Mouse (Mus musculus) spleen, postnatal 4 days (tissue): ENCODE results near the gene Ptprb.
A peak's percentile ranks its signal among the peaks of the same experiment; 100 is the strongest.

Experiments used
- DNase-seq, 2 experiments: peaks; one replicate each; pipeline ENCODE4 v3.0.0; 2022; ENCODE audit warnings: low spot score in 2 of 2

Ptprb gene

GRCm38 (mm10) chr10:116296439-116296838 lies 21.1 kb downstream of the Ptprb start:
- DNase-seq, result no peak

GRCm38 (mm10) chr10:116297854-116298253 lies 22.5 kb downstream of the Ptprb start:
- no peak for DNase-seq

GRCm38 (mm10) chr10:116300824-116301223 lies 25.5 kb downstream of the Ptprb start:
- no peak for DNase-seq

GRCm38 (mm10) chr10:116301258-116301657 lies 25.9 kb downstream of the Ptprb start:
- DNase-seq, result peak in 1 of 2 experiments; percentile 60

- no peak for DNase-seq
These were observed 29.0 kb downstream of the Ptprb start for GRCm38 (mm10) chr10:116304355-116304754.

GRCm38 (mm10) chr10:116309460-116309859 lies 34.1 kb downstream of the Ptprb start:
- no peak for DNase-seq

- DNase-seq, result no peak
These were observed 35.3 kb downstream of the Ptprb start for GRCm38 (mm10) chr10:116310516-116311210.

- peak; percentile 29 to 74 for DNase-seq
These were observed 43.9 kb downstream of the Ptprb start for GRCm38 (mm10) chr10:116319246-116319645.

- DNase-seq, result no peak
These were observed 53.8 kb downstream of the Ptprb start for GRCm38 (mm10) chr10:116329086-116329485.

GRCm38 (mm10) chr10:116330458-116330857 lies 55.1 kb downstream of the Ptprb start:
- peak; percentile 42 to 73 for DNase-seq

GRCm38 (mm10) chr10:116330961-116331510 lies 55.7 kb downstream of the Ptprb start:
- DNase-seq, result no peak

- DNase-seq, result no peak
These were observed 58.3 kb downstream of the Ptprb start for GRCm38 (mm10) chr10:116333666-116334065.

GRCm38 (mm10) chr10:116334120-116334519 lies 58.8 kb downstream of the Ptprb start:
- DNase-seq, result no peak

GRCm38 (mm10) chr10:116335328-116335727 lies 60.0 kb downstream of the Ptprb start:
- DNase-seq, result no peak

GRCm38 (mm10) chr10:116341194-116341593 lies 65.9 kb downstream of the Ptprb start:
- no peak for DNase-seq

GRCm38 (mm10) chr10:116346618-116347184 lies 71.4 kb downstream of the Ptprb start:
- no peak for DNase-seq

- no peak for DNase-seq
These were observed 73.7 kb downstream of the Ptprb start for GRCm38 (mm10) chr10:116349004-116349403.

GRCm38 (mm10) chr10:116350532-116350931 lies 75.2 kb downstream of the Ptprb start:
- DNase-seq, result peak in 1 of 2 experiments; percentile 29

GRCm38 (mm10) chr10:116354372-116354771 lies 79.0 kb downstream of the Ptprb start:
- no peak for DNase-seq

GRCm38 (mm10) chr10:116362181-116362580 lies 86.9 kb downstream of the Ptprb start:
- DNase-seq, result no peak

- no peak for DNase-seq
These were observed 87.3 kb downstream of the Ptprb start for GRCm38 (mm10) chr10:116362645-116363044.

GRCm38 (mm10) chr10:116364759-116365158 lies 89.4 kb downstream of the Ptprb start:
- DNase-seq, result no peak
